Mouse (Mus musculus) stomach, embryonic 14.5 days (tissue): ENCODE data around the gene Gm49369. TPM values are rescaled to one million over a fixed set of nuclear protein-coding genes. Genes with fewer than 3 reads are reported as not detected.
"Not testable (repeated sequence)": the region's sequence is repeated elsewhere in the genome, so short reads cannot be mapped to it uniquely, and the experiment has no call there.

ENCODE experiments used
- ATAC-seq: fragments of 200-750 bp; cut with Nextera tagmentation; 2 replicates; pipeline ENCODE4 v1.8.0; 2017; ENCODE audit warnings: low read depth, moderate TSS enrichment; ENCODE audit not compliant: insufficient number of reproducible peaks, insufficient read depth, low FRiP score
- H3K27ac ChIP-seq: fragments of 300-500 bp; sonication (generic); 2 replicates; pipeline ENCODE4 v1.5.1; 2014; ENCODE audit warnings: mild to moderate bottlenecking, low read length, moderate library complexity, mixed read lengths
- H3K27me3 ChIP-seq: fragments of 300-500 bp; sonication (generic); 2 replicates; pipeline ENCODE4 v1.6.1; 2014; ENCODE audit warnings: low read length, control low read depth, mixed read lengths; ENCODE audit not compliant: control insufficient read depth, insufficient read depth
- H3K36me3 ChIP-seq: fragments of 300-500 bp; sonication (generic); 2 replicates; pipeline ENCODE4 v1.6.1; 2014; ENCODE audit warnings: mild to moderate bottlenecking, control low read depth, low read length, moderate library complexity, mixed read lengths; ENCODE audit not compliant: control insufficient read depth, insufficient read depth
- H3K4me1 ChIP-seq: fragments of 300-500 bp; sonication (generic); 2 replicates; pipeline ENCODE4 v1.6.1; 2014; ENCODE audit warnings: low read length, control low read depth, mixed read lengths; ENCODE audit not compliant: control insufficient read depth, insufficient read depth
- H3K4me2 ChIP-seq: fragments of 300-500 bp; sonication (generic); replicated peaks from 2 replicates; pipeline ENCODE4 v1.6.1; 2014; ENCODE audit warnings: low read depth, low read length, control low read depth
- H3K4me3 ChIP-seq: fragments of 300-500 bp; sonication (generic); 2 replicates; pipeline ENCODE4 v1.5.1; 2014; ENCODE audit warnings: low read depth, low read length, control low read depth
- H3K9ac ChIP-seq: fragments of 300-500 bp; sonication (generic); replicated peaks from 2 replicates; pipeline ENCODE4 v1.6.1; 2014; ENCODE audit warnings: low read depth, mild to moderate bottlenecking, control low read depth, low read length, moderate library complexity, mixed read lengths
- H3K9me3 ChIP-seq: fragments of 300-500 bp; sonication (generic); 2 replicates; pipeline ENCODE4 v1.6.1; 2016; ENCODE audit warnings: low read depth, low read length, control low read depth; ENCODE audit not compliant: control insufficient read depth
- WGBS: fragments of 180-500 bp; shearing (Covaris S2); extraction: QIAGEN DNeasy Blood & Tissue Kit; methylation state at CpG from one replicate; pipeline ENCODE4 v1.1.7; 2014; 5-methylcytosine and 5-hydroxymethylcytosine counted together
- polyA plus RNA-seq: library from polyadenylated mRNA; unstranded; fragments of >200 nt; fragmentation: Nextera tagmentation; extraction: Ambion mirVana; gene quantifications from 2 replicates; pipeline ENCODE4 v1.2.1, GENCODE M21; 2014

The Gm49369 gene
- polyA plus RNA-seq, 1 experiment from 2014 or later: not detected

GRCm38 (mm10) chr7:142416225-142416624, 33.8 kb upstream of the Gm49369 start:
- no peak overlapping the region for H3K4me3 ChIP-seq
- no peaks in the 10 kb centered on the region for H3K9me3 ChIP-seq
- no peak overlapping the region for H3K9ac ChIP-seq
- ATAC-seq: no peak
- WGBS: 74% methylated on average over 3 of the region's 3 CpGs
- H3K27me3 ChIP-seq: no peaks in the 10 kb centered on the region
- H3K4me2 ChIP-seq: no peak overlapping the region
- no peak overlapping the region for H3K27ac ChIP-seq
- H3K36me3 ChIP-seq: no peaks in the 10 kb centered on the region
- no peaks in the 10 kb centered on the region for H3K4me1 ChIP-seq

- ATAC-seq: no peak
- Histone ChIP-seq H3K9ac (no peak overlapping the region), H3K36me3 (no peaks in the 10 kb centered on the region), H3K4me2 (no peak overlapping the region), H3K4me1 (no peaks in the 10 kb centered on the region), H3K9me3 (no peaks in the 10 kb centered on the region), H3K27ac (no peak overlapping the region), H3K4me3 (no peak overlapping the region), H3K27me3 (no peaks in the 10 kb centered on the region)
- WGBS: 60% methylated on average over 4 of the region's 4 CpGs
These were observed 32.8 kb upstream of the Gm49369 start for GRCm38 (mm10) chr7:142415314-142415713.

GRCm38 (mm10) chr7:142413285-142413684, 30.8 kb upstream of the Gm49369 start:
- Histone ChIP-seq H3K27me3 (no peaks in the 10 kb centered on the region), H3K27ac (no peak overlapping the region), H3K4me3 (no peak overlapping the region), H3K9ac (no peak overlapping the region), H3K36me3 (no peaks in the 10 kb centered on the region), H3K9me3 (no peaks in the 10 kb centered on the region), H3K4me1 (no peaks in the 10 kb centered on the region), H3K4me2 (no peak overlapping the region)
- WGBS: 85% methylated on average over 6 of the region's 6 CpGs
- no peak for ATAC-seq

- H3K36me3 ChIP-seq: no peaks in the 10 kb centered on the region
- no peak overlapping the region for H3K27ac ChIP-seq
- WGBS: 83% methylated on average over 3 of the region's 3 CpGs
- H3K27me3 ChIP-seq: no peaks in the 10 kb centered on the region
- H3K4me2 ChIP-seq: no peak overlapping the region
- H3K4me3 ChIP-seq: no peak overlapping the region
- no peak overlapping the region for H3K9ac ChIP-seq
- H3K4me1 ChIP-seq: no peaks in the 10 kb centered on the region
- ATAC-seq: no peak
- no peaks in the 10 kb centered on the region for H3K9me3 ChIP-seq
These were observed 27.1 kb upstream of the Gm49369 start for GRCm38 (mm10) chr7:142409603-142410002.

- Histone ChIP-seq H3K27me3 (no peaks in the 10 kb centered on the region), H3K4me1 (no peaks in the 10 kb centered on the region), H3K9me3 (no peaks in the 10 kb centered on the region), H3K4me3 (no peak overlapping the region), H3K27ac (no peak overlapping the region), H3K4me2 (no peak overlapping the region), H3K9ac (no peak overlapping the region), H3K36me3 (no peaks in the 10 kb centered on the region)
- no peak for ATAC-seq
- WGBS: 92% methylated on average over 8 of the region's 8 CpGs
These were observed 26.2 kb upstream of the Gm49369 start for GRCm38 (mm10) chr7:142408686-142409085.

- Histone ChIP-seq H3K9ac (no peak overlapping the region), H3K27me3 (no peaks in the 10 kb centered on the region), H3K27ac (no peak overlapping the region), H3K9me3 (no peaks in the 10 kb centered on the region), H3K4me1 (no peaks in the 10 kb centered on the region), H3K4me2 (no peak overlapping the region), H3K4me3 (no peak overlapping the region), H3K36me3 (no peaks in the 10 kb centered on the region)
- WGBS: 73% methylated on average over 4 of the region's 4 CpGs
- ATAC-seq: no peak
These were observed 25.5 kb upstream of the Gm49369 start for GRCm38 (mm10) chr7:142407935-142408334.

- not testable (repeated sequence) for H3K27ac ChIP-seq, ATAC-seq, H3K9ac ChIP-seq, H3K4me2 ChIP-seq, H3K4me1 ChIP-seq, H3K27me3 ChIP-seq, H3K36me3 ChIP-seq, H3K4me3 ChIP-seq, H3K9me3 ChIP-seq
- 97% methylated on average over 5 of the region's 5 CpGs for WGBS
These were observed 22.7 kb upstream of the Gm49369 start for GRCm38 (mm10) chr7:142405134-142405533.

- no peak overlapping the region for H3K9ac ChIP-seq
- 72% methylated on average over 4 of the region's 4 CpGs for WGBS
- no peak overlapping the region for H3K27ac ChIP-seq
These were observed 21.1 kb upstream of the Gm49369 start for GRCm38 (mm10) chr7:142403591-142403990.

GRCm38 (mm10) chr7:142400750-142401142, 18.3 kb upstream of the Gm49369 start:
- 45% methylated on average over 7 of the region's 7 CpGs for WGBS
- no peak for ATAC-seq
- Histone ChIP-seq H3K9ac (no peak overlapping the region), H3K4me3 (no peak overlapping the region), H3K4me2 (no peak overlapping the region), H3K27ac (no peak overlapping the region), H3K36me3 (no peaks in the 10 kb centered on the region), H3K9me3 (no peaks in the 10 kb centered on the region), H3K4me1 (no peaks in the 10 kb centered on the region), H3K27me3 (no peaks in the 10 kb centered on the region)

More at GRCm38 (mm10) chr7:142403591-142403990, 21.1 kb upstream of the Gm49369 start:
- no peaks in the 10 kb centered on the region for H3K4me1 ChIP-seq
- H3K4me2 ChIP-seq: no peak overlapping the region
- H3K36me3 ChIP-seq: no peaks in the 10 kb centered on the region
- no peaks in the 10 kb centered on the region for H3K9me3 ChIP-seq
- H3K4me3 ChIP-seq: no peak overlapping the region
- no peak for ATAC-seq
- no peaks in the 10 kb centered on the region for H3K27me3 ChIP-seq
